Mouse (Mus musculus) frontal cortex, adult (tissue): ENCODE measurements around the gene Dpf1.

Experiments
- ATAC-seq: cut with Nextera tagmentation; 2 replicates; pipeline ENCODE4 v1.9.2; 2017; ENCODE audit warnings: mild to moderate bottlenecking, moderate library complexity, mixed read lengths; ENCODE audit not compliant: low TSS enrichment

Gene Dpf1

GRCm38 (mm10) chr7:29303738-29304462 is at the start of gene Dpf1:
Dpf1 (plus strand) TSS chr7:29303951.
- ATAC-seq: peak; percentile 78

- ATAC-seq: no peak
These were observed 47.9 kb upstream of the Dpf1 start for GRCm38 (mm10) chr7:29255875-29256274.

- no peak for ATAC-seq
These were observed 46.4 kb upstream of the Dpf1 start for GRCm38 (mm10) chr7:29257368-29257767.

- no peak for ATAC-seq
These were observed 43.7 kb upstream of the Dpf1 start for GRCm38 (mm10) chr7:29259781-29260730.

GRCm38 (mm10) chr7:29262151-29262550 is 41.6 kb upstream of the Dpf1 start:
- no peak for ATAC-seq

- no peak for ATAC-seq
These were observed 39.9 kb upstream of the Dpf1 start for GRCm38 (mm10) chr7:29263831-29264230.

GRCm38 (mm10) chr7:29265636-29266035 is 38.1 kb upstream of the Dpf1 start:
- ATAC-seq: no peak

- no peak for ATAC-seq
These were observed 36.8 kb upstream of the Dpf1 start for GRCm38 (mm10) chr7:29266931-29267330.

GRCm38 (mm10) chr7:29270445-29270844 is 33.3 kb upstream of the Dpf1 start:
- no peak for ATAC-seq

GRCm38 (mm10) chr7:29271687-29272465 is 31.9 kb upstream of the Dpf1 start:
- peak; percentile 81 for ATAC-seq

GRCm38 (mm10) chr7:29276715-29277114 is 27.0 kb upstream of the Dpf1 start:
- no peak for ATAC-seq

- ATAC-seq: no peak
These were observed 26.2 kb upstream of the Dpf1 start for GRCm38 (mm10) chr7:29277510-29277909.

- no peak for ATAC-seq
These were observed 24.5 kb upstream of the Dpf1 start for GRCm38 (mm10) chr7:29279261-29279660.

GRCm38 (mm10) chr7:29279924-29280323 is 23.8 kb upstream of the Dpf1 start:
- ATAC-seq: no peak

GRCm38 (mm10) chr7:29280801-29281200 is 22.9 kb upstream of the Dpf1 start:
- no peak for ATAC-seq

GRCm38 (mm10) chr7:29281201-29282073 is 22.3 kb upstream of the Dpf1 start, which contains the start of gene Spint2:
Spint2 (minus strand) TSS chr7:29281912.
- ATAC-seq: peak; percentile 31; the same call in 1 of the 2 replicates

GRCm38 (mm10) chr7:29282074-29282554 is 21.6 kb upstream of the Dpf1 start:
- ATAC-seq: no peak

- no peak for ATAC-seq
These were observed 19.9 kb upstream of the Dpf1 start for GRCm38 (mm10) chr7:29283876-29284275.

- no peak for ATAC-seq
These were observed 19.2 kb upstream of the Dpf1 start for GRCm38 (mm10) chr7:29284523-29284922.

GRCm38 (mm10) chr7:29287481-29287880 is 16.3 kb upstream of the Dpf1 start:
- no peak for ATAC-seq

- ATAC-seq: no peak
These were observed 15.7 kb upstream of the Dpf1 start for GRCm38 (mm10) chr7:29288079-29288478.
